Mouse (Mus musculus): ENCODE results near the gene Mgll.

GRCm38 (mm10) chr6:88874868-88875508 is 150.8 kb downstream of the Mgll start, which contains the start of gene Podxl2:
- TF ChIP-seq POLR2A (IDR thresholded peaks at IDR 0.05; ENCODE audit: borderline replicate concordance, extremely low read depth, low read depth, low read length) (no peak), CTCF (IDR thresholded peaks at IDR 0.05; ENCODE audit: insufficient read depth, low read length) (no peak)

Measured in lung, adult 2 months (tissue).